Comparison of ENCODE assay signal across 13 mouse cellular contexts in genomic region chr11:88231213-88231790, GRCm38 (mm10). TPM values are rescaled to one million over a fixed set of nuclear protein-coding genes. Genes with fewer than 3 reads are reported as not detected.
A peak's percentile ranks its signal among the peaks of the same experiment; 100 is the strongest.
DNase-seq lines count a peak whose midpoint lies in the region; ATAC-seq and TF ChIP-seq lines count a peak whose summit lies in the region.
"Had no signal": no experiment of that assay in that cellular context is flagged by ENCODE, and none has a peak within 500 bp of the region (broad histone marks: within the 10 kb centered on the region; RNA-seq: fewer than 3 reads in every experiment).

No protein-coding gene starts in this region.

- H3K36me3 ChIP-seq in heart, embryonic 10.5 days: no peaks in the 10 kb centered on the region
- H3K36me3 ChIP-seq in heart, adult 2 months (ENCODE audit: control insufficient read depth, insufficient read depth, low read length): no peaks in the 10 kb centered on the region
- no peaks in the 10 kb centered on the region for H3K36me3 ChIP-seq in myocyte (ENCODE audit: control insufficient read depth, insufficient read depth)
- H3K36me3 ChIP-seq in lung, postnatal 0 days (ENCODE audit: insufficient read depth, low read length): no peaks in the 10 kb centered on the region
- H3K36me3 ChIP-seq: embryonic facial prominence, embryonic 13.5 days; forebrain, embryonic 12.5 days; liver, embryonic 13.5 days; neural tube, embryonic 15.5 days had no signal

- H3K79me2 ChIP-seq in heart, adult 2 months (replicated peaks; ENCODE audit: control insufficient read depth, insufficient read depth, low read length): no peaks in the 10 kb centered on the region
- no peaks in the 10 kb centered on the region for H3K79me2 ChIP-seq in myocyte (ENCODE audit: control insufficient read depth, insufficient read depth)

- 80% methylated on average over 4 of the region's 4 CpGs for WGBS in heart, embryonic 10.5 days
- WGBS in heart, adult 2 months: 67% methylated on average over 4 of the region's 4 CpGs
- WGBS in lung, postnatal 0 days: 75% methylated on average over 4 of the region's 4 CpGs

- ATAC-seq in lung, postnatal 0 days: no peak

- no peak overlapping the region for H3K4me3 ChIP-seq in heart, embryonic 10.5 days
- no peak overlapping the region for H3K4me3 ChIP-seq in heart, adult 2 months
- no peak overlapping the region for H3K4me3 ChIP-seq in myocyte
- H3K4me3 ChIP-seq in lung, postnatal 0 days (ENCODE audit: low read depth, low read length): no peak overlapping the region
- H3K4me3 ChIP-seq: embryonic facial prominence, embryonic 13.5 days; forebrain, embryonic 12.5 days; liver, embryonic 13.5 days; neural tube, embryonic 15.5 days had no signal

- H3K27me3 ChIP-seq in heart, embryonic 10.5 days (ENCODE audit: insufficient read depth, poor library complexity, severe bottlenecking): no peaks in the 10 kb centered on the region
- no peaks in the 10 kb centered on the region for H3K27me3 ChIP-seq in heart, adult 2 months (ENCODE audit: control insufficient read depth, insufficient read depth, low read length)
- H3K27me3 ChIP-seq in myocyte (ENCODE audit: control insufficient read depth, insufficient read depth, insufficient read length): no peaks in the 10 kb centered on the region
- H3K27me3 ChIP-seq in lung, postnatal 0 days (replicated peaks; ENCODE audit: insufficient read depth, low read length): no peaks in the 10 kb centered on the region
- H3K27me3 ChIP-seq: neural tube, embryonic 15.5 days had no signal

- H3ac ChIP-seq in myocyte (ENCODE audit: control insufficient read depth, insufficient read length): no peak overlapping the region

- H3K4me1 ChIP-seq in heart, embryonic 10.5 days: peaks cover 35% of the 10 kb centered on the region
- peaks cover 3% of the 10 kb centered on the region for H3K4me1 ChIP-seq in heart, adult 2 months (ENCODE audit: control insufficient read depth, insufficient read depth, low read length)
- H3K4me1 ChIP-seq in lung, postnatal 0 days (ENCODE audit: insufficient read depth, low read depth, low read length): no peaks in the 10 kb centered on the region; the same call in 1 of the 2 replicates

- H3K9ac ChIP-seq in heart, adult 2 months (ENCODE audit: low read depth, low read length): no peak overlapping the region
- H3K9ac ChIP-seq in lung, postnatal 0 days (replicated peaks; ENCODE audit: low read depth): no peak overlapping the region
- H3K9ac ChIP-seq: embryonic facial prominence, embryonic 13.5 days; forebrain, embryonic 12.5 days; liver, embryonic 13.5 days; neural tube, embryonic 15.5 days had no signal

- peak overlapping the region; percentile 47 for H3K4me2 ChIP-seq in myocyte (ENCODE audit: low read depth)
- no peak overlapping the region for H3K4me2 ChIP-seq in lung, postnatal 0 days (replicated peaks; ENCODE audit: low read depth, low read length)
- H3K4me2 ChIP-seq: embryonic facial prominence, embryonic 13.5 days; forebrain, embryonic 12.5 days; liver, embryonic 13.5 days; neural tube, embryonic 15.5 days had no signal

- H3K9me3 ChIP-seq in heart, embryonic 10.5 days: no peaks in the 10 kb centered on the region
- no peaks in the 10 kb centered on the region for H3K9me3 ChIP-seq in lung, postnatal 0 days (ENCODE audit: low read length)
- H3K9me3 ChIP-seq: embryonic facial prominence, embryonic 13.5 days; forebrain, embryonic 12.5 days; liver, embryonic 13.5 days; neural tube, embryonic 15.5 days had no signal

- TF ChIP-seq EP300 in heart, adult 2 months (IDR thresholded peaks at IDR 0.05; ENCODE audit: insufficient read depth, low read depth, low read length): no peak
- no peak for TF ChIP-seq EP300 in lung, postnatal 0 days (IDR thresholded peaks at IDR 0.05)

- TF ChIP-seq CTCF in heart, adult 2 months (IDR thresholded peaks at IDR 0.05): no peak
- no peak for TF ChIP-seq CTCF in lung, postnatal 0 days (IDR thresholded peaks at IDR 0.05)

- DNase-seq in heart, embryonic 10.5 days (ENCODE audit: low spot score): no peak
- no peak for DNase-seq in heart, adult 2 months
- peak; percentile 49 for DNase-seq in left cerebral cortex, postnatal 4 days
- no peak for DNase-seq in left cerebral cortex, postnatal 14 days (ENCODE audit: low spot score in 2 of 2)
- DNase-seq in gastrocnemius, postnatal 10 days: peak; percentile 74
- no peak for DNase-seq in lung, postnatal 4 days
- no peak for DNase-seq in lung, postnatal 0 days (ENCODE audit: low spot score)
- DNase-seq: liver, embryonic 13.5 days had no signal

- 0 out of 2 replicates have a peak overlapping the region, but pooled peaks have one; percentile 44 for H3K27ac ChIP-seq in heart, embryonic 10.5 days
- H3K27ac ChIP-seq in heart, adult 2 months: no peak overlapping the region
- no peak overlapping the region for H3K27ac ChIP-seq in lung, postnatal 0 days (ENCODE audit: low read length)
- H3K27ac ChIP-seq: embryonic facial prominence, embryonic 13.5 days; forebrain, embryonic 12.5 days; kidney, postnatal 0 days; liver, embryonic 13.5 days; neural tube, embryonic 15.5 days had no signal

- intact Hi-C loops in heart, adult 2 months (cut with DNase I): no loop called here
- intact Hi-C loops in left cerebral cortex, postnatal 4 days (cut with DNase I): loop anchor here (10.0 kb wide), 1 partner anchor 493 kb away; no protein-coding TSS in a partner anchor
- intact Hi-C loops in left cerebral cortex, postnatal 14 days (cut with DNase I): no loop called here

- TF ChIP-seq POLR2A in heart, adult 2 months (IDR thresholded peaks at IDR 0.05; ENCODE audit: insufficient read depth, low read depth, low read length): no peak
- TF ChIP-seq POLR2A in myocyte (IDR thresholded peaks at IDR 0.05; ENCODE audit: insufficient read length, low read depth): no peak

TF ChIP-seq in myocyte, 11 proteins besides CTCF, POLR2A, EP300 and RAD21:
- TF ChIP-seq MAX (IDR thresholded peaks at IDR 0.05; ENCODE audit: low read depth) (no peak), USF1 (IDR thresholded peaks at IDR 0.05; ENCODE audit: low read depth) (peak; percentile 42), TCF12 (IDR thresholded peaks at IDR 0.05; ENCODE audit: insufficient read depth, poor library complexity, severe bottlenecking) (peak; percentile 96), TCF3 (IDR thresholded peaks at IDR 0.05; ENCODE audit: insufficient read length, low read depth) (peak; percentile 96), MYOD1 (IDR thresholded peaks at IDR 0.05; ENCODE audit: control insufficient read depth in 1 of 3, insufficient read length in 2 of 3, low read depth in 2 of 3) (peak; percentile 99 to 100 (median 99)), MYOG (IDR thresholded peaks at IDR 0.05; ENCODE audit: control insufficient read depth in 1 of 3, insufficient read depth in 1 of 3, insufficient read length in 2 of 3, low read depth in 2 of 3) (peak; percentile 95 to 99 (median 97))

RNA-seq across cellular contexts. Expression of gene Mrps23, which starts 27.1 kb away (rescaled TPM):
- polyA plus RNA-seq in heart, embryonic 10.5 days (2016; fragmentation: Nextera tagmentation; extraction: Ambion mirVana): 74.6 and 82.3 TPM in 2 replicates
- 100 to 1,000 TPM; 303 to 314 TPM for total RNA-seq in heart, adult 2 months (2021)
- 121 and 142 TPM in 2 replicates for polyA plus RNA-seq in heart, adult 2 months (2012; rRNA removed)
- total RNA-seq in left cerebral cortex, postnatal 4 days (2021): 10 to 100 TPM; 55.2 to 65.1 TPM
- total RNA-seq in left cerebral cortex, postnatal 14 days (2021): 10 to 100 TPM; 68.6 to 75.4 TPM
- total RNA-seq in gastrocnemius, postnatal 10 days (2021): 100 to 1,000 TPM; 121 to 133 TPM
- polyA plus RNA-seq in myocyte (2012; fragmentation: generic; extraction: Trizol): 319 TPM
- polyA plus RNA-seq in lung, postnatal 0 days (2015; fragmentation: Nextera tagmentation; extraction: Ambion mirVana): 46.5 TPM in 2 replicates

Comparison
In these comparisons a context has a peak if more than half of its experiments do, and no peak if none do; other contexts are left out.
1. DNase-seq: peak in left cerebral cortex, postnatal 4 days (single experiment) and gastrocnemius, postnatal 10 days (single experiment); none in heart, embryonic 10.5 days (single experiment), heart, adult 2 months (0 of 2), left cerebral cortex, postnatal 14 days (0 of 2), lung, postnatal 4 days (0 of 2) and lung, postnatal 0 days (single experiment).